Mouse (Mus musculus): ENCODE measurements around the gene Fbf1.

Fbf1 gene

GRCm38 (mm10) chr11:116185836-116186235, 17.9 kb upstream of the Fbf1 start:
- in situ Hi-C loops (cut with MboI, MseI) = no loop called here

GRCm38 (mm10) chr11:116178411-116179121, 10.6 kb upstream of the Fbf1 start:
- in situ Hi-C loops (cut with MboI, MseI) = loop anchor here (5.0 kb wide), 1 partner anchor 956 kb away; no protein-coding TSS in a partner anchor

- in situ Hi-C loops (cut with MboI, MseI) = loop anchor here (5.0 kb wide), 1 partner anchor 954 kb away; no protein-coding TSS in a partner anchor
These were observed 8.0 kb upstream of the Fbf1 start for GRCm38 (mm10) chr11:116176010-116176409.

- in situ Hi-C loops (cut with MboI, MseI) = loop anchor here (5.0 kb wide), 1 partner anchor 953 kb away; no protein-coding TSS in a partner anchor
These were observed 6.9 kb upstream of the Fbf1 start for GRCm38 (mm10) chr11:116174775-116175448.

GRCm38 (mm10) chr11:116171959-116172358, 4.0 kb upstream of the Fbf1 start:
- in situ Hi-C loops (cut with MboI, MseI) = no loop called here

- in situ Hi-C loops (cut with MboI, MseI) = no loop called here
These were observed 2.2 kb upstream of the Fbf1 start for GRCm38 (mm10) chr11:116170003-116170800.

- in situ Hi-C loops (cut with MboI, MseI) = no loop called here
These were observed 1.2 kb upstream of the Fbf1 start for GRCm38 (mm10) chr11:116169214-116169613.

- in situ Hi-C loops (cut with MboI, MseI) = no loop called here
These were observed 734 bp downstream of the Fbf1 start for GRCm38 (mm10) chr11:116167232-116167631.

GRCm38 (mm10) chr11:116163002-116163401, 5.0 kb downstream of the Fbf1 start:
- in situ Hi-C loops (cut with MboI, MseI) = no loop called here

GRCm38 (mm10) chr11:116162146-116162545, 5.8 kb downstream of the Fbf1 start:
- in situ Hi-C loops (cut with MboI, MseI) = no loop called here

GRCm38 (mm10) chr11:116161312-116161711, 6.7 kb downstream of the Fbf1 start:
- in situ Hi-C loops (cut with MboI, MseI) = no loop called here

GRCm38 (mm10) chr11:116150960-116151359, 17.0 kb downstream of the Fbf1 start:
- in situ Hi-C loops (cut with MboI, MseI) = no loop called here

GRCm38 (mm10) chr11:116149341-116149740, 18.6 kb downstream of the Fbf1 start:
- in situ Hi-C loops (cut with MboI, MseI) = no loop called here

GRCm38 (mm10) chr11:116148761-116149221, 19.2 kb downstream of the Fbf1 start:
- in situ Hi-C loops (cut with MboI, MseI) = no loop called here

- in situ Hi-C loops (cut with MboI, MseI) = no loop called here
These were observed 21.5 kb downstream of the Fbf1 start for GRCm38 (mm10) chr11:116146294-116146985.

GRCm38 (mm10) chr11:116145481-116146293, 22.3 kb downstream of the Fbf1 start:
- in situ Hi-C loops (cut with MboI, MseI) = no loop called here

- in situ Hi-C loops (cut with MboI, MseI) = no loop called here
These were observed 24.5 kb downstream of the Fbf1 start for GRCm38 (mm10) chr11:116143468-116143867.

GRCm38 (mm10) chr11:116142211-116142991, 25.6 kb downstream of the Fbf1 start:
- in situ Hi-C loops (cut with MboI, MseI) = no loop called here

GRCm38 (mm10) chr11:116138468-116139138, 29.4 kb downstream of the Fbf1 start, which contains the start of gene Mrpl38:
Mrpl38 (minus strand) TSS chr11:116138868.
- in situ Hi-C loops (cut with MboI, MseI) = loop anchor here (10.0 kb wide), 1 partner anchor 54 kb away; the partner anchor contains the start of gene Wbp2
